Mouse (Mus musculus) macrophage (primary cell): ENCODE measurements at regions not wholly inside any gene's neighbourhood (a gene's known extent, or its start where the extent isn't known, plus 50 kb on each side); places are given as distances from the start of the nearest gene placed in this dataset.

Experiments
- H3K27ac ChIP-seq: fragments of 350-480 bp; formaldehyde crosslinking; 2 replicates; pipeline ENCODE4 v1.9.0; 2021
- H3K36me3 ChIP-seq: fragments of 350-480 bp; formaldehyde crosslinking; 2 replicates; pipeline ENCODE4 v1.9.0; 2021; ENCODE audit errors: inconsistent target
- H3K4me3 ChIP-seq: fragments of 350-480 bp; formaldehyde crosslinking; 2 replicates; pipeline ENCODE4 v1.9.0; 2021; ENCODE audit errors: inconsistent target
- H3K79me2 ChIP-seq: fragments of 350-480 bp; formaldehyde crosslinking; 2 replicates; pipeline ENCODE4 v1.9.0; 2021; ENCODE audit errors: inconsistent target
- WGBS: methylation state at CpG from one replicate; pipeline ENCODE4 v1.1.7; 2026; ENCODE audit warnings: inconsistent platforms; ENCODE audit not compliant: missing documents; 5-methylcytosine and 5-hydroxymethylcytosine counted together

DNA sequence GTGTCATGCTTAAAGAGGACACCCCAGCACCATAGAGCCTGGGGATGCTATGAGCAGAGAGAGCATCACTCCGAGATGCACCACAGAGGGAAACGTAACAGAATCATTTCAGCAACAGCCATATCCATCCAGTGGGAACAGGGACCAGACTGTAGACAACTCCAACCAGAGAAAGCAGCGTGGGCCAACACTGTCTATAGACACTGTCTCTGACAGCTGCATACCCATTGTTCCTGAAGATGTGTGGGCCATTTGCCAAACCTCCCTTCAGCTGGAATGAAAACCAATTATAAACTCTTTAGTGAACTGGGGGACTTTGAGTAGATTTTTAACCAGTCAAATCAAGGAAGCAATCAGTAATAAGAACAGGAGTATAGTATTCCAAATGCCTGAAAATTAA is 630.8 kb upstream of the Fam19a5 start:
- Histone ChIP-seq H3K4me3 (no peak overlapping the region), H3K27ac (no peak overlapping the region), H3K36me3 (no peaks in the 10 kb centered on the region), H3K79me2 (no peaks in the 10 kb centered on the region)
- 81% methylated on average over 3 of the region's 3 CpGs for WGBS

DNA sequence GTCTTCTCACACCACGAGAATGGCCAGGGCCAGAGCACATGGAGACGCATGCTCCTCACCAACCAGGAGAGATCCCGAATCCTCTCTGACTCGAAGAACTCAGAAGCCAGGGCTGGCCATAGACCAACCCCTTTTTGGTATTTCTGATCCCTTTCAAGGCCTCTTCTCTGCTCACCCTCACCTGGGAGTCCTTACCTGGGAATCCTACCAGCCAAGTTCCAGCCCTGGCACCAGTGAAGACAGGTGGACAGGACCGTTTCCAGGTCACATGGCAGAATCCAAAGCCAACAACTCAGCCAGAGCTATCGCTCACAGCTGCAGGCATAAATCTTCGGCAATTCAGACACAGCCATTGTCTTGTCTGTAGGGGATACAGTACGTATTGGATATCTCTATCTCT is 626.2 kb upstream of the Fam19a5 start:
- WGBS = 90% methylated on average over 8 of the region's 8 CpGs
- Histone ChIP-seq H3K79me2 (no peaks in the 10 kb centered on the region), H3K4me3 (no peak overlapping the region), H3K27ac (no peak overlapping the region), H3K36me3 (no peaks in the 10 kb centered on the region)

DNA sequence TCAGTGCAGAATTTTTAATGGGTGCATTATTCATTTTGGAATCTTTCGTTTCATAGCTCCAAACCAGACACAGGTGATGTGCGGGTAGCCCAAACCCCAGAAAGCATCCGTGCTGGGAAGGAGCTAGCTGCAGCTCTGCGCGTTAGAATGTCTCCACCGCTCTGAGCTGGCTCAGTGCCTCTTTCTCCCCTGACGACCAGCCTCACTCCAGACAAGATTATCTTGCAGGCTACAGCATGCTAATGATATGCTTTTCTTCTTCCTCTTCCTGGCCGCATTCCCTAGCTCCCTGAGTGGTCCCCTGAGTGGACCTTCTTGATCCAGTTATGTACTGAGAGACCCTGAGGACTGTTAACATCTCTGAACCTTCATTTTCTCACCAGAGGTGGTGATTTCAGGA is 624.4 kb upstream of the Fam19a5 start:
- no peak overlapping the region for H3K4me3 ChIP-seq
- no peaks in the 10 kb centered on the region for H3K36me3 ChIP-seq
- 59% methylated on average over 8 of the region's 8 CpGs for WGBS
- no peaks in the 10 kb centered on the region for H3K79me2 ChIP-seq
- H3K27ac ChIP-seq = no peak overlapping the region

DNA sequence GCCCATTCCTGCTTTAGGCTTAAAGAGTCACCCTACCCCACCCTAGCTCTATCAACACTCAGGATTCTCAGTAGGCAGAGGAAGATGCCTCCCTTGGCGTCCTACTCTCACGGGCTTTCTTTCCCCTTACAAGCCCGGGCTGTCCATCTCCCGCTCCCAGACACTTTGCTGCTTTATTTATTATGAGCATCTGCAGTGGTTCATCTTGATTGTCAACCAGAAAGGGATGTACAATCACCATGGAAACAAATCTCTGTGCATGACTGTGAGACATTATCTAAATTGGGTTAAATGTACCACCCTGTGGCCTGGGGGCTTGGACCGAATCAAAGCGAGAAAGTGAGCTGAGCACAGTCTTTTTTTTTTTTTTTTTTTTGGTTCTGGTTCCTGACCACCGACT is 623.9 kb upstream of the Fam19a5 start:
- WGBS = 65% methylated on average over 7 of the region's 7 CpGs

DNA sequence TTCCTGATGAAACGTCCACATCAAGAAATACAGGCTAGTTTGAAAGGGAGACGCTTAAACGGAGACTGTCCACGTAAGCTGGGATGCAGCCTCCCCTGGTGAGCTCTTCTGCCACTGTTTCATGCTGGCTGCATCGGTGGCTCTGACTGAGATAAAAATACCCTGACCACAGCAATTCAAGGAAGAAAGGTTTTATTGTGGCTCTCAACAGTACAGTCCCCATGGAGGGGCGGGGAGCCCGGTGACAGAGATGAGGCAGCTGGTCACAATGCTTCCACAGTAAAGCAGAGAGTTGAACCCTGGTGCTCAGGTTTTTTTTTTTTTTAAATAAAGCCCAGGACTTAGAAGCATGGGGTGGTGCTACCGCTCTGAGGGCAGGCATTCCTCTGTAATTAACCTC is 622.7 kb upstream of the Fam19a5 start:
- no peaks in the 10 kb centered on the region for H3K36me3 ChIP-seq
- 41% methylated on average over 8 of the region's 8 CpGs for WGBS
- no peaks in the 10 kb centered on the region for H3K79me2 ChIP-seq
- H3K27ac ChIP-seq = no peak overlapping the region
- no peak overlapping the region for H3K4me3 ChIP-seq

More for the DNA sequence above, 623.9 kb upstream of the Fam19a5 start:
- no peak overlapping the region for H3K27ac ChIP-seq
- H3K4me3 ChIP-seq = no peak overlapping the region
- no peaks in the 10 kb centered on the region for H3K79me2 ChIP-seq
- H3K36me3 ChIP-seq = no peaks in the 10 kb centered on the region

DNA sequence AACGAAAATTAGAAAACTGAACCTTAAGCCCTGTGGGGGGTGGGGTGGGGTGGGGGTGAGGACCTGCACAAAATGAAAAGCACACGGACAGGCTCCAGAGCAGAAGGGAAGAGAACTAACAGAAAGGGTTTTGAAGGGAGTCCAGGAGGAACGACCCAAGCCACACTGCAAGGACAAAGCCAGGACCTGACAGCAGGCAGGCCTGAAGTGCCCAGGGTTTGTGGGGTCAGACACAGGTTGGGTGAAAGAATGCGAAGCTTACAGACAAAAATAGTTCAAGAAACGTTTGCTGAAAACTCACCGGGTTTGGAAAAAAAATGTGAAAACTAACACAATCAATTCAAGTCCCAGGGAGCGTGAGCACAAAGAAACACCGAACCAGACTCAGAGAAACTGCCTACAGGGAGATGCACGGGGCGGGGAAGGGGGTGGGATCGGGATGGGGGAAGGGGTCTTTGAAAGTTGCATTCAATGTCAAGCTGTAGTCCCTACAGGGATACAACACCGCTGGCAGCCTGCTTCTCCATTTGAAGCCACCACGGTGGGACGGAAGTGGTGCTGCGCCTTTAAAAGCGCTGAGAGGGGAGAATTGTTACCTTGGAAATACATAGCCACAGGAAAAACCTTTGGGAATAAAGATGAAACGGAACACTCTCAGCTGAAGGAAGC is 618.9 kb upstream of the Fam19a5 start:
- Histone ChIP-seq H3K27ac (no peak overlapping the region), H3K79me2 (no peaks in the 10 kb centered on the region), H3K36me3 (no peaks in the 10 kb centered on the region), H3K4me3 (no peak overlapping the region)
- WGBS = 17% methylated on average over 16 of the region's 17 CpGs

DNA sequence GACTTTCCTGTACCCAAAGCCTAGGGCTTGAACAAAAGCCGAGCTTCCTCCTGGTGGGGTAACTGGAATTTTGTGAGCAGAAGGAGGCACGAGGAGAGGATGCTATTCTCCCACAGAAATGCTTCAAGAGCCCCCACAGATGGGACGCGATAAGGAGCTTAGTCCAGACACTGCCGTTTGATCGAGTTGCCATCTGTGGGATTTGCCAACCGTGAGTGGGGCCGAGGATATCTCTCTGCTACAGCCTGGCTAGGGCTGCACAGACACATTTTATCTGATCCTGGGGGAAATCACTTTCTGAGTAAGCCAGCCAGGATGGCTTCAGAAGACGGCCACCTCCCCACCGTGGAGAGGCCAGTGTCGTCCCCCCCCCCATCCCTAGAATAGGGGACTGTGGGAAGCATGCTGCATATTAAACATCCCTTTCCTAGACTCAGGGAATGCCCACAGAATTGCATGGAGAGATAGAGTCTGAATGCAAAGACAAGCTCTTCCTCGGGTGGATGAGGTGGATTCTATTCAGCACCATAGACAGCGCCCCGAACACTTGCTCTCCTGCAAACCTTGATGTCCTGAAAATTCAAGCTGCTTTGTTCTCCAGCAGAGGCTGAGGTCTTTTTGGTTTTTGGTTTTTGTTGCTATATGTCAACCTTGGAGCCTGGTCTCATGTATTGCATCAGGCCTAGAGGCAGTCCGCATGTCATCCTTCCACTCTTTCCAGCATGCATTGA is 611.6 kb upstream of the Fam19a5 start:
- WGBS = 60% methylated on average over 14 of the region's 15 CpGs
- H3K4me3 ChIP-seq = no peak overlapping the region
- no peak overlapping the region for H3K27ac ChIP-seq
- no peaks in the 10 kb centered on the region for H3K79me2 ChIP-seq
- H3K36me3 ChIP-seq = no peaks in the 10 kb centered on the region

DNA sequence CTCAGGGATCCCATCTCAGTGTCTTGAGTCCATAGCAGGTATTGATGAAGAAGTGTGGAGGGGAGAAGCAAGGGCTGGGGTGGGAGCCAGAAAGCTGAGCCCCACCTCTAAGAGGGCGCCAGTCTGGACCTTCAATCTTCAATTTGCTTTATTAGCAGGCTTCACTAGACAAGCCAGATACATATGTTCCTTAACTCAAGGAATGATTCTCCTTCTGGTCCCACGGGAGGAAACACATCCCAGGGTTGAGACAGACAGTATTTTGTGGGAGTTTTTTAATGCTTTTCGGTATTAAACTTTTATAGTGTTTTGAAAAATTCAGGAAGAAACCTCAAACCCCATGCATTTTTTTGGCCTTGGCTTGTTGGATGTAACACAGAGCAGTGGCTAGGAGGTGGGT is 606.7 kb upstream of the Fam19a5 start:
- 80% methylated on average over 3 of the region's 3 CpGs for WGBS
- no peak overlapping the region for H3K27ac ChIP-seq
- H3K4me3 ChIP-seq = no peak overlapping the region
- H3K36me3 ChIP-seq = no peaks in the 10 kb centered on the region
- H3K79me2 ChIP-seq = no peaks in the 10 kb centered on the region

DNA sequence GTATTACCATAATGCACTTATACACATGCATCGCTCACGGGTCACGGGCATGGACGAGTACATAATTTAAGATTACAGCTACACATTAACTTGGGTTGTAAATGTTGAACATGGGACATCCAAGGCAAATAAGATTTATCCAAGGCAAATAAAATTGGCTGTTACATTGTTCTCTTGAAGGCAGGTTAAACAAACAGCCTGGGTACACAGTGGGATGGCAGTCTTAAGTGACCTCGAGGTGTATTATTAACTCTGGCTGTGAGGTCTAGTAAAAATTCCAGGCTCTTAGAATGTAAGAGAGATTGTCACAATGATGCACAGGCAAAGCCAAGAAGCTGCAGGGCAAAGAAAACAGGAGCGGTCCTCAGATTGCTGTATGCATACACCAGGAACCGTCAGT is 599.6 kb upstream of the Fam19a5 start:
- 92% methylated on average over 7 of the region's 7 CpGs for WGBS

DNA sequence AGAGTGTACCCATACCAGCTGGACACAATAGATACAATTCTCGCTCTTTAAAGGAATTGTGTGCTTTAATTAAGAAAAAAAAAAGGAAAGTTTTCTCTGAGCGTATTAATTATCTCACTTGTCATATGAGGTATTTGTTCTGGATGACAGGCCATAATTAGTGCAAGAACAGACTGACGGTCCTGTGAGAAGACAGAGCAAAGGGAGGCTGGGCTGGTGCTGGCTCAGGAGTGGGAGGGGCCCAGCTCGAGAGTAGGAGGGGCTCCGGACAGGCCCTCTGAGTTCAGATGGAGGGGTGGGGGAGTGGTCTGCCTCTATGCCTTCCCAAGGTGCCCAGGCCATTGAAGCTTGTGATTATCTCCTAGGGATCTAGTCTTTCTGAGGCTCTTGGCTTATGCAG is 591.5 kb upstream of the Fam19a5 start:
- H3K79me2 ChIP-seq = no peaks in the 10 kb centered on the region
- H3K4me3 ChIP-seq = no peak overlapping the region
- H3K27ac ChIP-seq = no peak overlapping the region
- no peaks in the 10 kb centered on the region for H3K36me3 ChIP-seq
- 72% methylated on average over 5 of the region's 5 CpGs for WGBS

More for the DNA sequence above, 599.6 kb upstream of the Fam19a5 start:
- no peak overlapping the region for H3K4me3 ChIP-seq
- H3K27ac ChIP-seq = no peak overlapping the region
- H3K79me2 ChIP-seq = no peaks in the 10 kb centered on the region
- H3K36me3 ChIP-seq = no peaks in the 10 kb centered on the region

DNA sequence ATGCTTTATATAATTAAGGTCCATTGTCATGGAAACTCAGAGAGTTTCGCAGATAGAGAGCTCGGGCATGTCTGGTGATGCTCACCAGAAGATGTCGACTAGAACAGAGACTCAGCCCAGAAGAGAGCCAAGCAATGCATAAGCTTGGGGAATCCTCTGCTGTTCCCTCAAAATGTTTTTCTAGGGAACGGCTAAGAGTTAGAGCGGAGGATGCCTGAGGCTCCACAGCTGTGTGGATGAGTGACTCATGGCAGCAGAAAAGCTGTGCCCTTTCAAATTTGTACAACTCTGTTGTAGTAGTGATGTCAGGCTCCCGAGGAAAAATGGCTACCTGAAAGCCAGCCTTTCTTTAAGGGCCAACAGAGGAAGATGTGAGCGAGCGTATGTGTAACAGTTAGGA is 586.2 kb upstream of the Fam19a5 start:
- H3K27ac ChIP-seq = no peak overlapping the region
- H3K4me3 ChIP-seq = no peak overlapping the region
- H3K36me3 ChIP-seq = no peaks in the 10 kb centered on the region
- WGBS = 85% methylated on average over 8 of the region's 8 CpGs
- no peaks in the 10 kb centered on the region for H3K79me2 ChIP-seq

DNA sequence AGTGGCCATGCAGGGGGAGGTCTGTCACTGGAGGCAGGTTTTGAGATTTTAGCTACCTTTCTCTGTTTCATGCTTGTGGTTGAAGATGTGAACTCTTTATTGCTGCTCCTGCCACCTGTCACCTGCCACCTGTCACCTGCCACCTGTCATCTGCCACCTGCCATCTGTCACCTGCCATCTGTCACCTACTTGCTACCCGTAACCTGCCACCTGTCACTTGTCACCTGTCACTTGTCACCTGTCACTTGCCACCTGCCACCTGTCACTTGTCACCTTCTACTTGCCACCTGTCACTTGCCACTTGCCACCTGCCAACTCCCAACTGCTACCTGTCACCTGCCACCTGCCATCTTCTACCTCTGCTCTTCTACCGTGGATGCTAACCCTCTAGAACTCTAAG is 581.2 kb upstream of the Fam19a5 start:
- no peak overlapping the region for H3K27ac ChIP-seq
- WGBS = 87% methylated on average over 2 of the region's 2 CpGs
- no peak overlapping the region for H3K4me3 ChIP-seq
- H3K79me2 ChIP-seq = no peaks in the 10 kb centered on the region
- H3K36me3 ChIP-seq = no peaks in the 10 kb centered on the region

DNA sequence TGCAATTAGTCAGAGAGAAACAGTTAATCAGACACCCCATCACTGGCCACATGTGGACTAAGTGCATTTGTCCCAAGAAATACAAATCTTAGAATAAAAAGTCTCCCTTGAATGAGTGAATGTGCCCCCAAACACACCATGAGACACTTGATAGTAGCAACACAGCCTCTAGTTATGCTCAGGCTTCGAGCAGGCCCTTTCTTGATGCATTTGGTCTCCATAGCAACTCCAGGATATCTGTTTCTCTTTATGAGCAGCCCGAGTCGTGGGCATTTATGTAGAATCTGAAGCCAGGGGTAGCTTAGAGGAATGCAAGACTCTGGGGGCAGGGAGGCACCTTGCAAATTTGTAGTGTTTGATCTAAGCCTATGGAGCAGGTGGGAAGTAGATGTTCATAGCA is 580.6 kb upstream of the Fam19a5 start:
- no peak overlapping the region for H3K4me3 ChIP-seq
- WGBS = 67% methylated on average over 3 of the region's 3 CpGs
- H3K79me2 ChIP-seq = no peaks in the 10 kb centered on the region
- no peak overlapping the region for H3K27ac ChIP-seq
- H3K36me3 ChIP-seq = no peaks in the 10 kb centered on the region

DNA sequence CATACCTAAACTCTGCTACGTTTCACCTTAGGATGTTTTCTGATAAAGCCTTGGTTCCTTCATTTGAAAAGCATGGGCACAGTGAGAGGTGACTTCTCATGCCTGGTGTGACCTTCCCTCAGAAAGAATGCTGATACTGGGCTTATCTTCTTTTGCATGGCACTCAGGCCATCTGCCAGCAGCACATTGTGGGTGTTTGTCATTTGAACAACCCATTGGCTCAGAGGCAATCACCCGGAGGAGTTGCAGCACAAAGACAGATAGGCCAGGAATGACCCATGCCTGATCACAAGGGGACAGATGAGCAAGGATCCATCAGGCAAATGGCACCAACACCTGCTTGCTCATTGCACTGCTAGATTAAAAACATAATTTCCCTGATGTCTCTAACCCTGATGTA is 572.7 kb upstream of the Fam19a5 start:
- WGBS = 93% methylated on average over 2 of the region's 2 CpGs
- Histone ChIP-seq H3K79me2 (no peaks in the 10 kb centered on the region), H3K36me3 (no peaks in the 10 kb centered on the region), H3K27ac (no peak overlapping the region), H3K4me3 (no peak overlapping the region)

DNA sequence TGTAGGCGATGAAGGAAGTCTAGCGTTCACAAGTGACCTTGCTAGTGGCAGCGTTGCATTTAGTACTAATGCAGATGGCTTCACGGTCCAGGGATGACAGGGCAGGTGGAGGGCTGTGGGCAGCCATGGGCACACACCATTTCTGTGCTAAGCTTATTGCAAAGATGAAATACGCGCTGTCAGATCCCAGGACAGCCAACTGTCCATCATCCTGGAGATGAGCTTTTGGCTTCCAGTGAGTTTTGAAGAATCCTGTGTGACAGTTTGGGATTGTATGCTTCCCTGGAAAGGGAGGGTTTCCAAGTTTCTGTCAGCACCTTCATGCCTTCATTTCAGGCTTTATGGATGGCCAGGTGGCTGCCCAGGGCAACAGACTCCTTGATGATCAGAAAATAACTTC is 547.9 kb upstream of the Fam19a5 start:
- no peak overlapping the region for H3K4me3 ChIP-seq
- no peaks in the 10 kb centered on the region for H3K79me2 ChIP-seq
- no peak overlapping the region for H3K27ac ChIP-seq
- H3K36me3 ChIP-seq = no peaks in the 10 kb centered on the region
- 81% methylated on average over 6 of the region's 6 CpGs for WGBS

DNA sequence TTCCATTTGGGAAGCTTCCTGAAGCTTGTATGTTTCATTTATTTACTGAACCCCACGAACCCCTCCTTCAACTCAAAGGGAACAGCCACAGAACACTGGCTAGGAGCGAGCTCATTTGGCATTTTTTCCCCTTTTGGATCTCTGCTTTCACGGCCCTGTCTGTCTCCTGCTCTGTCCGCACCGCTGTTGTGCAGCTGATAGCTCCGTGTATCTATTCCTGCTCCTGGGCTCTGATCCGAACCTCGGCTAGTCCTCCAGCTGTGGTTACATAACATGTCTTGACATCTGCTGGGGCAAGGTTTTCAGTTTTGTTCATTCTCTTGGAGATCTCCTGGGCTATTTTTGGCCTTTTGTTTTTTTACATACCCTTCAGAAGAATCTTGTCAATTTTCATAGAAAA is 525.1 kb upstream of the Fam19a5 start:
- WGBS = 81% methylated on average over 8 of the region's 8 CpGs
- no peak overlapping the region for H3K4me3 ChIP-seq
- H3K27ac ChIP-seq = no peak overlapping the region
- no peaks in the 10 kb centered on the region for H3K79me2 ChIP-seq
- H3K36me3 ChIP-seq = no peaks in the 10 kb centered on the region
